Mouse (Mus musculus) neural tube, embryonic 14.5 days (tissue): ENCODE results near the gene Ly6g5b. TPM values are rescaled to one million over a fixed set of nuclear protein-coding genes. Genes with fewer than 3 reads are reported as not detected.
"Not testable (repeated sequence)": the region's sequence is repeated elsewhere in the genome, so short reads cannot be mapped to it uniquely, and the experiment has no call there.

ENCODE experiments used
- ATAC-seq: fragments of 200-750 bp; cut with Nextera tagmentation; 2 replicates; pipeline ENCODE4 v1.8.0; 2017; ENCODE audit warnings: low read depth, mild to moderate bottlenecking, moderate TSS enrichment, moderate library complexity
- H3K27ac ChIP-seq: fragments of 300-500 bp; sonication (generic); 2 replicates; pipeline ENCODE4 v1.5.1; 2014; ENCODE audit warnings: low read depth, mild to moderate bottlenecking, control low read depth, low read length, moderate library complexity, mixed read lengths
- H3K27me3 ChIP-seq: fragments of 300-500 bp; sonication (generic); 2 replicates; pipeline ENCODE4 v1.6.1; 2014; ENCODE audit warnings: low read length; ENCODE audit not compliant: control insufficient read depth, insufficient read depth
- H3K36me3 ChIP-seq: fragments of 300-500 bp; sonication (generic); 2 replicates; pipeline ENCODE4 v1.6.1; 2014; ENCODE audit warnings: low read length, mixed read lengths; ENCODE audit not compliant: control insufficient read depth, insufficient read depth
- H3K4me1 ChIP-seq: fragments of 300-500 bp; sonication (generic); 2 replicates; pipeline ENCODE4 v1.6.1; 2014; ENCODE audit warnings: low read length; ENCODE audit not compliant: control insufficient read depth, insufficient read depth
- H3K4me2 ChIP-seq: fragments of 300-500 bp; sonication (generic); 2 replicates; pipeline ENCODE4 v1.6.1; 2014; ENCODE audit warnings: mild to moderate bottlenecking, low read depth, low read length, control low read depth
- H3K4me3 ChIP-seq: fragments of 300-500 bp; sonication (generic); 2 replicates; pipeline ENCODE4 v1.5.1; 2014; ENCODE audit warnings: low read depth, low read length, control low read depth, mixed read lengths
- H3K9ac ChIP-seq: fragments of 300-500 bp; sonication (generic); replicated peaks from 2 replicates; pipeline ENCODE4 v1.6.1; 2014; ENCODE audit warnings: low read depth, mild to moderate bottlenecking, control low read depth, low read length, mixed read lengths
- H3K9me3 ChIP-seq: fragments of 300-500 bp; sonication (generic); 2 replicates; pipeline ENCODE4 v1.6.1; 2016; ENCODE audit warnings: low read length; ENCODE audit not compliant: control insufficient read depth
- WGBS: fragments of 180-500 bp; shearing (Covaris S2); extraction: QIAGEN DNeasy Blood & Tissue Kit; methylation state at CpG from one replicate; pipeline ENCODE4 v1.1.7; 2014; 5-methylcytosine and 5-hydroxymethylcytosine counted together
- polyA plus RNA-seq: library from polyadenylated mRNA; unstranded; fragments of >200 nt; fragmentation: Nextera tagmentation; extraction: Ambion mirVana; gene quantifications from 2 replicates; pipeline ENCODE4 v1.2.1, GENCODE M21; 2014

The Ly6g5b gene
- polyA plus RNA-seq, 1 experiment from 2014 or later = 0.92 TPM

DNA sequence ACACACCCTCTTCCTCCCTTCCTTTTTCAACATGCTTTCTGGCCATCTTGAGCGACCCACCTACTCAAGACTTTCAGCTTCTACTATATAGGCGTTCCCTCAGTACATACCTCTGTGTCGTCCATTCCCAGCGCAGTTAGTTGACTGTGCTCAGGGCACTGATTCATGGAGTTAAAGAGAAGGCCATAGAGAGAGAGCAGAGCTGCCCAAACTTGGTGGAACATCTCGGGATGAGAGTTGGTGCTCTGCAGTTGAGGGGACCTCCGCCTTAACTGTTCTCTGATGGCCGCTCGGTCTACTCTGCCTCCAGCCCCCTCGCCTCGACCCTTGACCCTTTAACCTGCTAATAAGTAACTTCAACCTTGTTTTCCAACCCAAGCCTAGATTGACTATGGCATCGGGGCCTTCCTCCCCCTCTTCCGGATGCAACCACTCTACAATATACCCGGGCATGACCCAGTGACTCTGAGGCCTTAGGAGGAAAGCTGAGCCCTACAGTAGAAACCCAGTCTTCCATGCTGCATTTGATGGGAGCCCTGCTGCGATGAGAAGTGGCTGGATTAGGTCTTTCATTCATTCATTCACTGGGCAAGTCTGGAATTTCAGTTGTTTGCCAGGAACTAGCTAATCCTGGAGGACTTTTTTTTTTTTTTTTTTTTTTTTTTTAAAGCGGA, 16.4 kb upstream of the Ly6g5b start, which contains the start of gene Apom:
TSS of gene Apom (minus strand) at position 551 of the 674 bp plus-strand sequence.
- Histone ChIP-seq H3K9me3 (no peaks in the 10 kb centered on the region), H3K4me2 (no peak within 1 kb of the TSS), H3K27me3 (no peaks in the 10 kb centered on the region), H3K4me3 (no peak within 1 kb of the TSS), H3K4me1 (peaks cover 17% of the 10 kb centered on the region), H3K27ac (no peak within 1 kb of the TSS), H3K9ac (no peak within 1 kb of the TSS), H3K36me3 (peaks cover 3% of the 10 kb centered on the region; the same call in 1 of the 2 replicates)
- ATAC-seq = no peak
- 84% methylated on average over 15 of the region's 15 CpGs for WGBS

DNA sequence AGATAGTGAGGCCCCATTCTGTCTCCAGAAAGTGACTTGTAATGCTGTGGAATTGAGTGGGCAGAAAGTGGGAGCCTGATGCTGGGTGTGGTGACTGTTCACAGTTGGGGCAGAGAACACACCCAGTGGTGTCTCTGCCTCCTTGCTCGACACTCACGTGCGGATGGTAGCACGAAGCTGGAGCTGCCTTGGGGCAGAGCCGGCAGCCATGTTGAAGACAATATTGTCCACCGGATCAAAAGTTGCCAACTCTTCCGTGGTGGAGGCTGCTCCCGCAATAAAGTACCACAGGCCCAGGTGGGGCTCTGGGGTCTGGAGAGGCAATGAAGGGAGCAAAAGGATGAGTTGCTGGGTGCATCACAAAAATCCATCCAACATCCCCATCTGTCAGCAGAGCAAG, 15.8 kb upstream of the Ly6g5b start:
- ATAC-seq = no peak
- 92% methylated on average over 8 of the region's 8 CpGs for WGBS
- no peak overlapping the region for H3K27ac ChIP-seq
- no peak overlapping the region for H3K4me3 ChIP-seq
- H3K36me3 ChIP-seq = peaks cover 3% of the 10 kb centered on the region; the same call in 1 of the 2 replicates
- no peak overlapping the region for H3K9ac ChIP-seq
- H3K9me3 ChIP-seq = no peaks in the 10 kb centered on the region
- H3K4me2 ChIP-seq = no peak overlapping the region
- peaks cover 12% of the 10 kb centered on the region for H3K4me1 ChIP-seq
- no peaks in the 10 kb centered on the region for H3K27me3 ChIP-seq

DNA sequence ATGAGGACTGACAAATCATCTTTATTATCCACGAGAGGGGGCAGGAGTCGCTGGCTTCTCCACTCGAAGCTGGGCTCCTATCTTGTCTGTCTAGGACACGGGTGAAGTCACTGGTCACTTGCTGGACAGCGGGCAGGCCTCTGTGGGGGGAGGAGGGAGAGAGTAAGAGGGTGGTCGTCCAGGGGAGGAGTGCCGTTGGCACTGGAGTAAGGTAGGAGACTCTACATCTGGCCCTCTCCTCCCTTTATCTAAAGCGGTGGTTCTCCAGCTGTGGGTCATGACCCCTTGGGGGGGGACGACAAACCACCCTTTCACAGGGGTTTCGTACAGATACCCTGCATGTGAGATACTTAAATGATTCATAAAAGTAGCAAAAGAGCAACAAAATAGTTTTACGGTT, 13.8 kb upstream of the Ly6g5b start:
- Histone ChIP-seq H3K4me2 (no peak overlapping the region), H3K27me3 (no peaks in the 10 kb centered on the region), H3K36me3 (peaks cover 3% of the 10 kb centered on the region; the same call in 1 of the 2 replicates), H3K4me1 (peaks cover 15% of the 10 kb centered on the region), H3K27ac (no peak overlapping the region), H3K9ac (no peak overlapping the region), H3K9me3 (no peaks in the 10 kb centered on the region), H3K4me3 (no peak overlapping the region)
- 75% methylated on average over 11 of the region's 11 CpGs for WGBS
- no peak for ATAC-seq

DNA sequence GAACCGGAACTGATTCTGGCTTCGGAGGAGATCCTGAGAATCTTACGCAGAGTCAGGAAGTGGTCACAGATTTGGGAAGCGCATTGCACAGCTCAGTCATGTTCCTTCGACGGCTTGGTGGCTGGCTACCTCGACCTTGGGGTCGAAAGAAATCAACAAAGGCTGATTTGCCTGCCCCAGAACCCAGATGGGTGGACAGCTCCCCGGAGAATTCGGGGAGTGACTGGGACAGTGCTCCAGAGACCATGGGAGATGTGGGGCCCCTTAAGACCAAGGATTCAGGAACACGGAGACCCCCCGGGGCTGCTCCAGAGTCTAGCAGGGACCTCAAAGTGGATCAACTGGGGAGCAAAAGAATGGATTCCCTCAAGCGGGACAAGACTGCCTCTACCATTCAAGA, 11.8 kb upstream of the Ly6g5b start:
- H3K4me2 ChIP-seq = peak overlapping the region; percentile 51
- no peak overlapping the region; the same call in 1 of the 2 replicates for H3K9ac ChIP-seq
- 75% methylated on average over 13 of the region's 13 CpGs for WGBS
- no peaks in the 10 kb centered on the region for H3K27me3 ChIP-seq
- H3K9me3 ChIP-seq = no peaks in the 10 kb centered on the region
- peak overlapping the region; percentile 63 for H3K4me3 ChIP-seq
- ATAC-seq = no peak
- peaks cover 15% of the 10 kb centered on the region for H3K4me1 ChIP-seq
- H3K36me3 ChIP-seq = peaks cover 5% of the 10 kb centered on the region
- no peak overlapping the region for H3K27ac ChIP-seq

DNA sequence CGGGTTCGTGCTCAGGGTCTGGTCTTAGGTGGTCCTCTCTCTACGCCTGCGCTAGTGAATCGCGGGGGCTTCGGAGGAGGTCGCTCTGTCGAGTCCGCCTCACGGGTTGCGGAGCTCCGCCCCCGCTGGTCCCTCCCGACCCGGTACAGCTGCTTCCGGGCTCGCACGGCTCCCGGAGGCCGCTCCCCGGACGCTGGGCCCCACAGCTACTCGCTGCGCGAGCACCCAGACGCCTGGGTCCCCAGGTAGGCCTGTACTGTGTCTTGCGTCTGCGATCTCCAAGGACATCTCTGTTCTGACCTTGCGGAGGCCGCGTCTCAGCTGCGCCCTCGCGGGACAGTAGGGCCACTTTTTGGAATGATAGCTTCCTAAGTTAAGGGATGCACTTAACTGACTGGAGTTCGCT, 11.0 kb upstream of the Ly6g5b start, which contains the start of gene D17H6S53E:
TSS of gene D17H6S53E (plus strand) at position 168 of the 406 bp plus-strand sequence.
- Histone ChIP-seq H3K9me3 (no peaks in the 10 kb centered on the region), H3K4me3 (peak within 1 kb of the TSS; percentile 63), H3K27ac (peak within 1 kb of the TSS; percentile 77; the same call in 1 of the 2 replicates), H3K4me2 (peak within 1 kb of the TSS; percentile 51), H3K9ac (peak within 1 kb of the TSS; percentile 78), H3K27me3 (no peaks in the 10 kb centered on the region), H3K36me3 (peaks cover 5% of the 10 kb centered on the region), H3K4me1 (peaks cover 15% of the 10 kb centered on the region)
- WGBS = under 1% methylated on average over 36 of the region's 36 CpGs
- ATAC-seq = peak; percentile 29; the same call in 1 of the 2 replicates

DNA sequence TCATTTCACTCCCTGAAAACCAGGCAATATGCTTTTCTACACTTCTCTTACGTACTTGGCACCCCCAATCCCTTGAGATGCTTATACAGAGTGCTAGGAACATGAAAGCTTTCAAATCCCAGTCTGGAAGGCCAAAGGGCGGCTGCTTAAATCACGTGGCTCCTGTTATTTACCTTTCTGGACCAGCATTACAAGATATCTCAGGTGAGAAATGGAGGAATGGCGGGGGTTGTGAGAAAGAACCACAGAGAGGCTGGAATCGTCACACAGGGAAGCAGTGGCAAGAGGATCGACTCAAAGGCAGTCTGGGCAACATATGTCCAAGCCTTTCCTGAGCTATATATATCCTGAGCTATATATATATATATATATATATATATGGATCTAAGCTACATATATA, 10.3 kb upstream of the Ly6g5b start:
- Histone ChIP-seq H3K9me3 (no peaks in the 10 kb centered on the region), H3K36me3 (peaks cover 5% of the 10 kb centered on the region), H3K4me1 (peaks cover 15% of the 10 kb centered on the region), H3K4me3 (peak overlapping the region; percentile 63), H3K9ac (peak overlapping the region; percentile 78), H3K4me2 (peak overlapping the region; percentile 51), H3K27me3 (no peaks in the 10 kb centered on the region), H3K27ac (no peak overlapping the region)
- no peak for ATAC-seq
- WGBS = 42% methylated on average over 6 of the region's 6 CpGs

DNA sequence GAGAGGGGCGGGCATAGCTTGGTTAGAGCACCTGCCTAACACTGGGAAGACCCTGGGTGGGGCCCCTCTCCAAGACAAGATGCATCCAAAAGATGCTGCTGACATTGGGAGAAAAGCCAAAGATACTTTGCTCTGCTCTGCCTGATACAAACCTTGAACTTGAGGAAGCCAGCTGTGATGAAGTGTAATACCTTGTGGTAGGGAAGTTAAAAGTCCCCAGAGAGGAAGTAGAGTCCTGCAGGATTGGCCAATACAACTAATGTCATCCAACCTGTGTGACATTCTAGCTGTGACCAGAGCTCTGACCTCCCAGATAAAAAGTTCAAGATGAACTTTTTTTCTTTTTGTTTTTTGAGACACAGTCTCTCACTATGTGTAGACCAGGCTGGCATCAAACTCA, 9.9 kb upstream of the Ly6g5b start:
- Histone ChIP-seq H3K4me3 (no peak overlapping the region), H3K27ac (no peak overlapping the region), H3K27me3 (no peaks in the 10 kb centered on the region), H3K9ac (no peak overlapping the region), H3K36me3 (peaks cover 5% of the 10 kb centered on the region), H3K4me1 (peaks cover 20% of the 10 kb centered on the region), H3K4me2 (no peak overlapping the region), H3K9me3 (no peaks in the 10 kb centered on the region)
- ATAC-seq = no peak
- 91% methylated on average over 1 of the region's 1 CpGs for WGBS

DNA sequence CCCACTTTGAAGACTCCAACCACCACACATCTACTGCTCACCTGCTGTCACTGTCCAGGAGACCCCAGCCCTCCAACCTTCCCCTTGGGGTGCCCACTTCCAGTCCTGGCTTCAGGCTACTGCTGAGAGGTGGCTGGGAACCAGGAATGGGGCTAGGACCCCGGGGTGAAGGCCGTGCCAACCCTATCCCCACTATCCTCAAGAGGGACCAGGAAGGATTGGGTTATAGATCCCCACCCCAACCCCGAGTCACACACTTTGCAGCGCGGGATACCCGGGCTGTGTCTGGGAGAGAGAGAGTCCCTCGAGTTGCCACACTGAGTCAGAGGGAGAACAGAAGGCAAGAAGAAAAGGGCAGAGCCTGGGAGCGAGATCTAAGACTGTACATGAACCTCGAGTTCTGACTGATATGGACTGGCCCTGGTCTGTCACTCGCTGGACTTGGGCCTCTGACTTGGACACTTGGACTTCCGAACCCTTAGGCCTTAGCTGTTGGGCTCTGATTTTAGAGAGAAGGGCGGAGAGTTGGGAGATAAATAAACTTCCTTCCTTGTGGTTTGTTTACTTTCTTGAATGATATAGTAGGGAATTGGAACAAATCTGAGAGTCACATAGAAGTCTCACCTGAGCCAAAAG, 9.2 kb upstream of the Ly6g5b start:
- not testable (repeated sequence) for H3K36me3 ChIP-seq, ATAC-seq, H3K27ac ChIP-seq, H3K9ac ChIP-seq, H3K9me3 ChIP-seq, H3K4me3 ChIP-seq, H3K27me3 ChIP-seq, H3K4me2 ChIP-seq
- WGBS = 91% methylated on average over 12 of the region's 12 CpGs
- H3K4me1 ChIP-seq = peaks cover 22% of the 10 kb centered on the region

DNA sequence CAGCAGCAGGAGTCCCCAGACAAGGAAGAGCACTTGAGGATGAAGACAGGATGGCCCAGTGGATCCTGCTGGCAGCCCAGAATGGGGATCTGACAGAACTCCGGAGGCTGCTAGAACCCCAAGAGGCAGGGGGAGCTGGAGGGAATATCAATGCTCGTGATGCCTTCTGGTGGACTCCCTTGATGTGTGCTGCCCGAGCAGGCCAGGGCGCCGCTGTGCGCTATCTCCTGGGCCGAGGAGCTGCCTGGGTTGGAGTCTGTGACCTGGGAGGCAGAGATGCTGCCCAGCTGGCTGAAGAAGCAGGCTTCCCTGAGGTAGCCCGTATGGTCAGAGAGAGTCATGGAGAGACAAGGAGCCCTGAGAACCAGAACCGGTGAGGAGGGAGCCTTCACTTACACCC, 8.1 kb upstream of the Ly6g5b start:
- peaks cover 22% of the 10 kb centered on the region for H3K4me1 ChIP-seq
- not testable (repeated sequence) for H3K27me3 ChIP-seq, H3K4me2 ChIP-seq, H3K9me3 ChIP-seq, ATAC-seq, H3K9ac ChIP-seq, H3K4me3 ChIP-seq, H3K27ac ChIP-seq
- peaks cover 10% of the 10 kb centered on the region for H3K36me3 ChIP-seq
- WGBS = 93% methylated on average over 9 of the region's 9 CpGs
